Mouse (Mus musculus) frontal cortex, postnatal 14 days (tissue): ENCODE measurements around the gene Pomp.

Experiments
- DNase-seq, 2 experiments: peaks; one replicate each; pipeline ENCODE4 v3.0.0; 2022; ENCODE audit warnings: low spot score in 2 of 2

Pomp gene

DNA sequence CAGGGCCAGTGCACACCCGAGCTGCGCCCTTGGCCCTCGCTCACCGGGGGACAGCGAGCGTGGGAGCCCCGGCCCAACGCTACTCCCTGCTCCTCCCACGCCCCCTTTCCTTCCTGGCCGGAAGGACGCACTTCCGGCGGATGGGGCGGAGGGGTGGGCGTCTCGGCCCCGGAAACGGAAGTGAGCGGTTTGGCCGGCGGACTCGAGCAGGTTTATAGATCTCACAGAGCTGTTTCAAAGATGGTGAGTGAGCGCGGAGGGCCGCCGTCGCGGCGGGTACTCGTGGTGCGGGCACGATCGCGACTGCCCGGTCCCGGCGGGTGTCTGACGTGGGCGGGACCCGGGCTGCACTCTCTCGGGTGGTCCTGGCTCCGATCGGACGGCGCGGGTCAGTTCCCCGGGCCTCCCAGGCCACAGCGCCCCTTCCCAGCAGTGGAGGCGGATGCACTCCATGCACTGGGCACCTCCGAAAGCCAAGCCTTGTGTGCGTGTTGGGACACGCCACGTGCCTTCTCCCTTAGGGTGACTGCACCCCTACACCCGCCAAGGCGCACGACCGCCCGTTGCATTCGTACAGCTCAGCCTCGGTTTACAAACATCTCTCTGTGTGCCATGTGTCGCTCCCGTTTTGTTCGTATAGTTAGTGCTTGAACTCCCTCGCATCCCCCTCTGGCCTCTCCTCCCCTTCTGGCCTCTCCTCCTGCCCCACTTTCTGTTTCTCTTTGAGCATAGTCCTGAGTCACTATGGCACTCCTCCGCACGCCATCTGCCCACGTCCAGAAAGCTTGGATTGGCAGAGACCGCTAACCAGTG, at the start of gene Pomp:
Gene Pomp (plus strand): TSS at position 13 of the 813 bp plus-strand sequence.
- peak; percentile 86 to 87 for DNase-seq

DNA sequence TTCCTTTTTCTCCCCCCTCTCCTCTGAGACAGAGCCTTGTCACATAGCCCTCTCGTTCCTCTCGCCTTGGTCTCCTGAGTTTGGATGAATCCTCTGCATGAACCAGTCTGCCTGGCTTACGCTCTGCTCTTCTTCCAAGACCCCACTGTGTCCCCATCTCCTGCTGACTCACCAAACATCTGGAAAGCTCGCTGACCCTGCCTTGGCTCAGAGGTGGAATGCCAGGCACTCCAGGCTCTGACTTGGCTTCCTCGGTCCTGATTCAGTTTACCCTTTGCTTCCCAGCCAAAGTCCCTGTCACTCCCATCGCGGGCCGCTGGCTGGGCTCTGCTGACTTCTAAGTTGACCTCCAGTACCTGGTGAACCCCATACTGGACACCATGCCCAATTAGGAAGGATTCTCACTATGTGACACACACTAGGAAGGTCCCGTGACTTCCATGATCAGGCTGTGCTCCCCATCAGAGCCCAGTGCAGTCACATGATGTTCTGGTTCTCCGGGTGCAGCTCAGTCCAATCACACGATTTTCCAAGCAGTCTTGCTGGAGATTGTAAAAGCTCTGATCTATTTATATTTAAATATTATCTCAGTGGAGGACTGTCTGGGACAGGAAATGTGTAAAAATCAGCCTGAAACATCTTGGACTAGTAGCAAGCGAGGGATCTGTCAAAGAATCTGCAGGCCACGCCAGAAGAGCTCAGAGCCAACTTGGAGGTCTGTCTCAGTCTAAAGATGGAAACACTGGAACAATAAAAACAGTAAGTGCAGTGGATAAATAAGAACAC, 47.8 kb upstream of the Pomp start:
- DNase-seq, result no peak

DNA sequence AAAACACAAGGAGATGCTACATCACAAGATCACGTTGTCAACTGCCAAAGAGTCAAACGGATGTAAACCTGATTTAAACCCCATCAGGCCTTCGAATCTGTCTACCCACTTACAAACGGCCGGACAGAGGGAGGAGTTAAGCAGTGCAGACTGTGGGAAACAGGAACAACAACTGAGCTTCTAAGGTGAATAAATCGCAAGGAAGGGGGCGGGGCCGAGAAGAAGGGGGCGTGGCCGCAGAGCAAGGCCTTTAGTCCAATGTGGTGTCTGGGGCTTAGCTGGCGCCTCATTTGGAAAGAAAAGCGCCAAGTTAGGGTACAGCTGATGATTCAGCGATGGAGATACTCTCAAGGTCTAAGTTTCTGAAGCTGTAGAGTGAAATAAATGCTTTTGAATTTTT, 45.3 kb upstream of the Pomp start:
- no peak for DNase-seq

DNA sequence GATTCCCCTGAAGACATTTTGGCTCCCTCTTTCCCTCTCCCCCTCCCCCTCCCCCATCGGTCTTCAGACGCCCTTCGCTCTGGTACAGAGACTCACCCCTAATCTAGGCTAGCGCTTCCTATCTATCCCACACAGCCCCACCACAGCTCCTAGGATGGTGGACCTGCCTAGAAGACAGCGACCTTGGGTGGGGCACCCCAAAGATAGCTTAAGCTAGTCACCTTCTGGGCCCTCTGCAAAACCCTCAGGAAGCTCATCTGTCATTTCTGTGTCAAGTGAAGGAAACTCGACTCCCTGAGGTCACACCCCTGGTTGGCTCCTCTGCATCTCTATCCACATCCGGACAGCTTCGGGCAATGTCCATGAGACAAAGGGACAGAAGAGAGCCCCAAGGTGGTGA, 44.7 kb upstream of the Pomp start:
- DNase-seq, result no peak

DNA sequence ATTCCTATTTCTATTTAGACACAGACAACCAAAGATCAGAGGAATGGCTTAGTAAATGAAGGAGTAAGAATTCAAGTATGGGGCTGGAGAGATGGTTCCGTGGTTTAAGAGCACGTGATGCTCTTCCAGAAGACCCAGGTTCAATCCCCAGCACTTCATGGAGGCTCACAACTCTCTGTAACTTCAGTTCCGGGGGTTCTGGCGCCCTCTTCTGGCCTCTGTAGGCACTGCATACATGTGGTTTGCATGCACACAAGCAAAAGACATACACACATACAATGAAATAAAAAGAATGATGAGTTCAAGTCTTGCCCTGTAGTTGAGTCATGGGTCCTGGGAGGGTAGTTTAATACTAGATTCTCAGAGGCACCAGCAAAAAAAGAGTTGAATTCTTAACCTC, 43.8 kb upstream of the Pomp start:
- no peak for DNase-seq

DNA sequence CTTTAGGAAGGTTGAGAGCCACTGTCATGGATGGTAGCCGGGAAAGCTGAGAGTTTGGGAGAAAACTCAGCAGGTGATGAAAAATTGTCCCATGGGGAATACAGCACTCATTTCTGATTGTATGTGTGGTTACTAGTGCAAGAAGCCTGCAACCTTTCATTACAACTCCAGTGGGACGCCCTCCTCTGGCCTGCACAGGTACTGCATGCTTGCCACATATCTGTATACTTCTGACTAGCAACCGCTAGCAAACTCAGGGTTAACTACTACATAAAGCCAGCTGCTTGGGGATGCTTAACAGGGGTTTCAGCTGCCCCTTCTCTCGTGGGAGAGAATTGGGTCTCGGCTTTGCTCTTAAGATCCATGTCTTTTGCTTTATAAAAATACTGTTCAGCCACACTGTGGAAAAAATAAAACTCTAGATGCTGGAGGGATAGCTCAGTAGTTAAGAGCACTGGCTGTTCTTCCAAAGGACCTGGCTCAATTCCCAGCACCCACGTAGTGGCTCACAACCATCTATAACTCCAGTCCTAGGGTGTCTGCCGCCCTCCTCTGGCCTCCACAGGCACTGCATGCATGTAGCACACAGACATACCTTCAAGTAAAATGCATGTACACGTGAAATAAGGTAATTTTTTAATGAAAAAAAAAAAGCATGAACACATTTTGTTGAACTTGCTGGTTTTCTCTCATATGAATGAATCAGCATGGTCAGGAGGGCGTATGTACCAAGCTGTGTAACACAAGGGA, 42.3 kb upstream of the Pomp start:
- DNase-seq, result no peak

DNA sequence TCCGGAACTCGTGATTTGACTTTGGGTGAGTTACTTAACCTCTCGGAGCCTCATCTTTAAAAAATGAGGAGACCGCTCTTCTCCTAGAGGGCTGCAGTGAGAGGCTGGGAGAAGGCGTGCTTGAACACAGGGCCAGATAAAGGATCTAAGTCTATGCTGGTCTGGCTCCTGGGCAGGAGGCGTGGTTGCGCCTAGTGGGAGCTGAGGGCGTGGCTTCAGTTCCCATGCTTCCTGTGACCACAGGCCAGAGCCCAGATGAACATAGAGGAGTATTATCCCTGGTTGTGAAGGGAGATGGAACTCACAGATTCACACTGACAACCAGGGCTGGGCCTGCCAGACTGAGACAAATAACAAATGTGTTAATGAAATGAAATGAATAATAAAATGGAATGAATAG, 41.4 kb upstream of the Pomp start:
- no peak for DNase-seq

DNA sequence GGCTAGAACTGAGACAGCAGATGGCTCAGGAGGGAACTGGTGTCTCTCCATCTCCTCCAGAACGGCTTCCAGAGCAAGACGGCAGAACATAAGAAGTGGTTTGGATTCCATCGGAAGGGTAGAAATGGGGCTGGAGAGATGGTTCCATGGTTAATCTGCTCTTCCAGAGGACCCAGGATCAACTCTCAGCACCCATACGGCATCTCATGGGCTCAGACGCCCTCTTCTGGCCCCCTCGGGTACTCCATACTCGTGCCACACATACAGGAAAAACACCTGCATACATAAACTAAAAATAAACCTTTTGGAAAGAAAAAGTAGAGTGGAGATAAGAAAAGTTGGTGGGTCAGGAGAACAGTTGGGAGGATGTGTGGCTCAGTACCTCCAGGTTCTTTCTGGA, 40.4 kb upstream of the Pomp start:
- no peak for DNase-seq

DNA sequence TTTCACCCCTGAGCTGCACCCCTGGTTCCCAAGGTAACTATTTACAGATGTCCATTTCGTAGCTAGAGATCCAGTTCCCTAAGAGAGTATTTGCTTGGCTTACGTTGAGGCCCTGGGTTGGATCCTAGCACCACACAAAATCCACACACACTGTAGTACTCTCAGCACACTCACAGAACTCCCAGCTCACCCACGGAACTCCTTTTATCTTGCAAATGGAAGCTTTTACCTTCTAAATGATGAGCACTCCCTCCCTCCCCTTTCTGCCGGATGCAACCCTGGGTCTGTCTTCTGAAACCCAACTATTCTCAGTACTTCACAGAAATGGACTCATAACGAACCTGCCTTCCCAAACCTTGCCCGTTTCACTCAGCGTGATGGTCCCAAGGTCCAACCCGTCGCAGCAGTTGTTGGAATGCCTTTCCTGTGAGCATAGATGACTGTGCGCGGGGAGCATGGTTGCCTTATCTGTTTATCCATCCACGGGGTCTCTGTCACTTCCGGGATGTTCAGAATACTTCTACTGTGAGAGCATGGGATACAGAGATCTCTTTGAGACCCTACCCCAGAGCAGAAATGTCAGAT, 36.1 kb upstream of the Pomp start:
- no peak for DNase-seq

DNA sequence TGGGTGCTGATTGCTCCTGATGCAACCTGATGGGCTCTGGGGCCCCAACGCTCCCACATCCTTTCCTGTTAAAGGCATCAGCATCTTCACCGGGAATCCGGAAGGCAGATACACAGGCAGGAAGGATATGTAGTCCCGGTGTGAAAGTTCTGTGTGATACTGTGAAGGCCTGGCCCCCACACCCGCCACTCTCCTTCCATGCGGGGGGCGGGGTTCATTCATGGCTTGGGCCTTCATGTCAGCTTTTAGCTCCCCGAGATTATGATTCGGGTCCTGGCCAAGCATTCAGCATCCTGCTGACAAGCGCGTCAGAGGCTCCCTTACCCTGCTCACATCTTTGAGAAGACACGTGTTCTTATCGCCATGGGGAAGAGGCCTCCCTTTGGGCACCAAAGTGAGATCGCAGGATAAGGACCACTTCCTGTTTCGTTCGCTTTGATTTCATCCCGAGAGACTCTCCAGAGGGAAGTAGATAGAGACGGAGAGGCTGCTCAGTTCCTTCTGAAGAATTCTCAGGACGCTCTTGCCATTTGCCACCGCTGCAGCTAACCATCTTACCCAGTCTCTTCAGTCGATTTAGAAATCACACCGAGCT, 34.8 kb upstream of the Pomp start:
- DNase-seq, result no peak

DNA sequence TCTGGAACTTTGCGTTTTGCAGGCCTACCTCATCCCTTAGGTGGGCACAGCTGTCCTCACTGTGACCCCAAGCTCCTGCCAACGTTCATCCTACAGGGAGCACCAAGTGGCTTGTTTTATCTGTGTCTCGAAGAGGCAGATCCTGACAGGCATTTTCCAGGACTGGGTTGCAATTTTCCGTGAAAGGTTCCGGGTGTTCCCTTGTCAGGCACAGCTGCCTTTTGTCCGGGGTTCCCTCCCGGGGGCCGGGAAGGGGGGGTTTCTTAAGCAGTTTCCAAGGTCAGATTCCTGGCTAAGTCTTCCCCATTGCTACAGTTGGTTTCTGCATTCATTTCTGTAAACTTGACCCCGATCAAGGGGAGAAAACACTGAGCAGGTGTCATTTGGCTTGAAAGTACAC, 34.2 kb upstream of the Pomp start:
- DNase-seq, result no peak

DNA sequence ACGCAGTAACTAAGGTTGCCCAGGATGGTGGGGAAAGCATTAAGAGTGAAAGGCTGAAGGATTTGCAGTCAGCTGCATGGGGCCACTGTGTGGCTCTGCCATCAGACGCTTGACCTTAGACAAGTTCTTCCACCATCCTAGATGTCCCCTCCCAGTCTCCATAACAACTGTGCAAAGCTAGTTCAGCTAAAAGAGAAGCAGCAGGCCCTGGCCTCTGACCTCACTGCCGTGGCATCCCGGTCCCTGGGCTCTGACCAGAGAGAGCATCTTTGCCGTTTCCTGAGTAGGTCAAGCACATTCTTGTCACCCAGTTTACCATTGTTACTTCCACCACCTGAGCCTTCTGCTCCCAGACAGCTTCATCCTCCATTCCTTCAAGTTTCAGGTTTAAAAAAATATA, 33.7 kb upstream of the Pomp start:
- no peak for DNase-seq

DNA sequence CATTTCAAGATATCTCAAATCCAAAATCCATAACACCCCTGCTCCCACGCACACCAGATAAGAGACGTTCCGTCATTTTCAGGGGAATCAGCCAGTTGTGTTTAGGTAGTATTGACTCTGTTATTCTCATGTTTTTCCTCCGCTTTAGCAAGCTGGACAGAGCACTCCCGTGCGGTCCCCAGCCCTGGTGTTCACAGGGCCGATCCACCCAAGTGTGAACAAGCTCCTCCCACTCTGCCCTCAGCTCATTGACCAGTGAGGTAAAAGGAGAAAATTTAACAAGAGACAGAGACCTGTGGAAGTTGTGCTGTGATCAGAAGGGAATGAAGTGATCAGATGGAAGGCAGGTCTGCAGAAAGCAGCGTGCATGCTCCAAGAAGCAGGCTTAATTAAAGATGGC, 31.4 kb upstream of the Pomp start:
- DNase-seq, result no peak

DNA sequence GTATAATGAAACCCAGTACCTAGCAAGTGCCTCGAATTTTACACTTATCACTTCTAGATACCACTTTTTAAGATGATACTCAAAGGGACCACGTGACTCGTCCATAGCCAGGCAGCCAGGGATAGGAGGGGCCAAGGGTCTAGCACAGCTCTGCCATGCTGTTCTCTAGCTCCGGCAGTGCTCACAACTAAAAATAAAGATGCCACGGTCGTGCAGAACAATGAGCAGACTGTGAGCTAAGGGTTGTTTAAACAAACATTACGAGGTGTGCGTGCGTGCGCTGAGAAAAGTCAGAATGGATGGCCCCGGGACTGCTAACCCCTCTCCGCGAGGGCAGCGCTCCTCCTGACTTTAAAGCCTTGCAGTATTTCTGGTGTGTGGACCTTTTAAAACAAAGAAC, 27.4 kb upstream of the Pomp start:
- DNase-seq, result no peak

DNA sequence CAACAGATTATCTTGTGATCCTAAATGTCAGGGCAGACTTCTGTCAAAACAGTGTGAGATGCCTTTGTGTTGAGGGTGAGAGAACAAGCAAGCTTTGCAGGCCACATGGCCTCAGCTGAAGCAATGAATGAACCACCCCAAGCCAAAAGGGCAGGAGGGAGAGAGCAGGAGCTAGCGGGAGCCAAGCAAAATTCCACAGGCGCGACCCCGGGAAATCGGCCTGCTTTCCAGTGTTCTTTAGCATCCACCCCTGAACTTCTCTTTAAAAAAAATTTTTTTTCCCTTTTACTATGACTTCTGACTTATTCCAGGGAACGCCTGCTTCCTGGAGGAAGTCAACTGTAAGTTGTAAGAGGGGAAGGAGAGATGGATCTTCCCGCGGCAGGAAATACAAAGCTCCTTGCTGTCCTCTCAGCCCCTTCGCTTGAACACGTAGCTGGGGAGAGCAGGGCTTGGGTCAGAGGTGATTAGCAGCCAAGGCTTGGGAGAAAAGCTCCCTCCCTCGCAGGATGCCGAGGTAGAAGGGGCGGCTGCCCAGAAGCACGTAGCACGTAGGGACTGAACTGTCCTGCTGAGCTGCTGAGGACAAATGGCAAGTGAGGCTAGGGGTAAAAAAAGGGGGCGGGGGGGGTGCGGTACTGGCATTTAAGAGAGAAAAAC, 25.3 kb upstream of the Pomp start:
- no peak for DNase-seq

DNA sequence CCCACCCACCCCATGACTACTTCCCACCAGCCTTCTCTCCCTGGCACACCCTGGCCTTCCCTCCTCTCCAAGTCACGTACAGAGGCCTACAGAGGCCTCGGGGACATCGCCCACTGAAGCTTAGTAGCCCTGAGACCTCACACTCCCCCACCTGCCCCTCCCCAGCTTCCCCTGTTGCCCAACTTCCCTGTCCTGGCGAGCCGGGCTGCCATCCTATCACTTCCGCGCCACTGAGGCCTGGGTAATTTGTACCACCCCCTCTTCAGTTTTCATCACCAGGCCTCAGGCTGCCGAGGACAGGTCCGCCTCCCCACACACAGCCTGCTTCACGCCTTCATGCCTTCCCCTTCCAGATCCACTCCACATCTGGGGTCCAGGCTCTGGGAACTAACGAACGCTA, 20.8 kb upstream of the Pomp start:
- DNase-seq, result no peak

DNA sequence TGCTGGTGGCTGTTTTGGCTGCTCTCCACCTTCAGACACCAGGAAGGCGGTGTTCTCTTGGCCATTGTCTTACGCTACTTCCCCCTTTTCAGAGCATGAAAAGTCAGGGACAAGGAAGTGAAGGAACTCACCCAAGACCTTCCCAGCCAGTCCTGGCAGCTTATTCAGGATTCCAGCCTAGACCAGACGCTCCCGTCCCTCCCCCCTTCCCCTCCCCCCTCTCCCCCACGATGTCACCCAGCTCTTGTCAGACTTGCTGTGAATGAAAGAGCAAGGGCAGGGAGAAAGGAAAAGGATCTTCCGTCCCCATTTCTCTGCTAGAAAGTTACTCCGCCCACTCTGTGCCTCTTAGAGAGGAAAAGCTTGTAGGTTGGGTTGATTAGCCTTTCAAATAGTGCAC, 16.9 kb upstream of the Pomp start:
- no peak for DNase-seq

DNA sequence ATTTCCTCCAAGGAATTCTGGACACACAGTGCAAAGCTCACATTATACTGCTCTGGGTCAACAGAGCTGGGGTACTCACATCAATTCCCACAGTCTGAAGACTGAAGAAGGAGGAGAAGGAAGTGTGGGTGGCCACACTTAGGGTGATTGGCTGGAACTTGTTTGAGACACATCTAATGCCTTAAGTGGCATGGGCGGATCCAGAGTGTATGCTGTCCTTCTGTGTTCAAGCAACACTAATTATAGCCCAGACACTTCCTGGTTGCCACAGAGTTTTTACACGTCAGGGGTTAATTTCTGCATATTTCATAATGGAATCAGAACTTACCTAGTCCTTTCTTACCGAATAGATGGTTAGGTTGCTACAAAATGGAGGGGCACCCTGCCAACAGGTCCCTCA, 14.9 kb upstream of the Pomp start:
- DNase-seq, result no peak

DNA sequence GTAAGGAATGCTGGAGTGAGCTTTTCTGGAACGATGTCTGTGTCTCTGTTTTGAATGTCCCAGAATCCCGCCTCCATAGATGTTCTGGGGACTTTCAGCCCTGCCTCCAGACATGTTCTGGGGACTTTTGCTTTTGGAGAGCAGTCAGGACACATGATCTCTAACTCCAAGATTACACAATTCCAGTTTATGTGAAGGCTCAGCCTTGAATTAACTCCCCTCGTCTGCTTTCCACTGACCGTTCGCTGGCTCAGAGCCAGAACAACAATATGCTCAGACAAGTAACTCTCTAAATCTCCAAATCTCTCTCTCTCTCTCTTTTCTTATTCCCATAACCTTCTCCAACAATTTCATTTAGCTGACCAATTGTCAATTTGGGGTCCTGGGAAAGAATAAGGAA, 12.9 kb upstream of the Pomp start:
- no peak for DNase-seq

DNA sequence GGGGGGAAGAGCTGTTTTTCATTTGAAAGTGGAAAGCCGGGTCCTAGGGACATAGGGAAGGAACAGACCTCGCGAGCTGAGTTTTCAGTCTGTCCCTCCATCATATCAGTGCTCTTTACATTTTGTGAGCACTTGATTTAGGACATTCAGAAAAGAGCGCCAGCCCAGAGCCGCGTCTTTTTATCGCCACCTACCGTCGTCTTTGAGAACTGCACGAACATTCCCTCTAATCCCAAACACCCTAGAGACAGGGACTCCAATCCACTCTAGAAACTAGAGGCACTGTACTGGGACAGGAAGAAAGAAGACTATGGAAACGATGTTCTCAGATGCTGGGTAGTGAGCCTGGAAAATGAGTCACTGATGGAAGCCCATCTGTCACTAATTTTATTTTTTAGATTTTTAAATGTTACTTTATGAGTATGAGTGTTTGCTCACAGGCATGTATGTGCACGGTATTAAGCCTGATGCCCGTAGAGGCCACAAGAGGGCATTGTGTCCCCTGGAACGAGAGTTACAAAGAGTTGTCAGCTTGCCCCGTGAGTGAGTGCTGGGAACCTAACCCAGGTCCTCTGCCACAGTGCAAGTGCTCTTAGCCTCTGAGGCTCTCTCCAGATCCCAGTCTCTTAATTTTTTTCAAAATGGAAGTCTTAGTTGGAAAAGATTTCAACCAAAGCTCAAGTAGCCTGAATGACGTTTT, 11.9 kb upstream of the Pomp start:
- peak; percentile 23 to 76 for DNase-seq

DNA sequence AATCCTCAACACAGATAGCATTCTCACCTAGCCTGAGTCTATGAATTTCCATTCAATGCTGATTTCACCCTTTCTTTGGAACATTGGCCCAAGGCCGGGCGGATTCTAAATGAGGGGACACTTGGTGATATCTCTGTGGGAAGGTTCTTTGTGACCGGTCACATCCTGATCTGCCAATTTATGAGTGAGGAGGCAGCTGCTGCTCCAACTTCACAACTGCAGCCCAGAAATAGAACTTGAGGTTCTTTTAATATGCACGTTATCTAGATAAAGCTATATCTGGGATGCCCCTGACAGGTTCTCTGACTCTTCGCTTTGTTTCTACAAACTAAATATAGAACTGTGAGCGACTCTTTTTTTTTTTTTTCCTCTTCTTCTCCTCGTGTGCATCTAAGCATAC, 10.1 kb upstream of the Pomp start:
- no peak for DNase-seq
